Mouse (Mus musculus) common myeloid progenitor, adult 5-6 weeks (primary cell): ENCODE data around the gene Gm49368. TPM values are rescaled to one million over a fixed set of nuclear protein-coding genes. Genes with fewer than 3 reads are reported as not detected.

Experiments used
- ATAC-seq: replicated peaks from 2 replicates; pipeline ENCODE4 v1.8.0; 2016; ENCODE audit warnings: low read depth, mild to moderate bottlenecking, moderate TSS enrichment, inconsistent platforms; ENCODE audit not compliant: poor library complexity, severe bottlenecking
- total RNA-seq: library from RNA; stranded (forward); fragments of 200-1000, 187-1606 nt; gene quantifications from 2 replicates; pipeline ENCODE4 v1.2.3, GENCODE M21; 2017

The Gm49368 gene
- total RNA-seq, 1 experiment from 2014 or later, result not detected

GRCm38 (mm10) chr7:128053061-128053460 lies 9.4 kb upstream of the Gm49368 start:
- no peak for ATAC-seq

GRCm38 (mm10) chr7:128056917-128057444 lies 5.5 kb upstream of the Gm49368 start:
- no peak for ATAC-seq

GRCm38 (mm10) chr7:128057860-128058259 lies 4.6 kb upstream of the Gm49368 start:
- no peak for ATAC-seq

- ATAC-seq, result peak; percentile 37
These were observed 3.9 kb upstream of the Gm49368 start for GRCm38 (mm10) chr7:128058576-128058975.

- ATAC-seq, result 0 out of 2 replicates have a peak, but pooled peaks have one; percentile 19
These were observed 3.4 kb upstream of the Gm49368 start for GRCm38 (mm10) chr7:128059091-128059490.

- peak; percentile 39 for ATAC-seq
These were observed 813 bp downstream of the Gm49368 start for GRCm38 (mm10) chr7:128063211-128063781.

GRCm38 (mm10) chr7:128065547-128065946 lies 3.1 kb downstream of the Gm49368 start:
- peak; percentile 73 for ATAC-seq

- ATAC-seq, result peak; percentile 57
These were observed 5.4 kb downstream of the Gm49368 start for GRCm38 (mm10) chr7:128067847-128068246.

- ATAC-seq, result no peak
These were observed 7.4 kb downstream of the Gm49368 start for GRCm38 (mm10) chr7:128069844-128070243.

- no peak for ATAC-seq
These were observed 9.3 kb downstream of the Gm49368 start for GRCm38 (mm10) chr7:128071816-128072215.

GRCm38 (mm10) chr7:128080012-128080411 lies 17.5 kb downstream of the Gm49368 start:
- no peak for ATAC-seq

- ATAC-seq, result peak; percentile 87
These were observed 26.7 kb downstream of the Gm49368 start for GRCm38 (mm10) chr7:128089141-128089540.

- ATAC-seq, result 0 out of 2 replicates have a peak, but pooled peaks have one; percentile 29
These were observed 35.7 kb downstream of the Gm49368 start for GRCm38 (mm10) chr7:128098135-128098534.

- no peak for ATAC-seq
These were observed 38.4 kb downstream of the Gm49368 start for GRCm38 (mm10) chr7:128100742-128101357.

GRCm38 (mm10) chr7:128105246-128105645 lies 42.8 kb downstream of the Gm49368 start:
- no peak for ATAC-seq

- ATAC-seq, result no peak
These were observed 45.0 kb downstream of the Gm49368 start for GRCm38 (mm10) chr7:128107462-128107861.

- ATAC-seq, result 0 out of 2 replicates have a peak, but pooled peaks have one; percentile 47
These were observed 47.8 kb downstream of the Gm49368 start for GRCm38 (mm10) chr7:128110314-128110713.

- no peak for ATAC-seq
These were observed 49.6 kb downstream of the Gm49368 start for GRCm38 (mm10) chr7:128112131-128112530.

GRCm38 (mm10) chr7:128114371-128115105 lies 52.1 kb downstream of the Gm49368 start:
- ATAC-seq, result no peak

GRCm38 (mm10) chr7:128115211-128115958 lies 52.9 kb downstream of the Gm49368 start:
- ATAC-seq, result peak; percentile 65
